Mouse (Mus musculus): ENCODE measurements around the gene Suox. TPM values are rescaled to one million over a fixed set of nuclear protein-coding genes. Genes with fewer than 3 reads are reported as not detected.
"Not testable (repeated sequence)": the region's sequence is repeated elsewhere in the genome, so short reads cannot be mapped to it uniquely, and the experiment has no call there.

The Suox gene
- total RNA-seq, 2 experiments from 2014 or later: 7.5 to 11.3 TPM

DNA sequence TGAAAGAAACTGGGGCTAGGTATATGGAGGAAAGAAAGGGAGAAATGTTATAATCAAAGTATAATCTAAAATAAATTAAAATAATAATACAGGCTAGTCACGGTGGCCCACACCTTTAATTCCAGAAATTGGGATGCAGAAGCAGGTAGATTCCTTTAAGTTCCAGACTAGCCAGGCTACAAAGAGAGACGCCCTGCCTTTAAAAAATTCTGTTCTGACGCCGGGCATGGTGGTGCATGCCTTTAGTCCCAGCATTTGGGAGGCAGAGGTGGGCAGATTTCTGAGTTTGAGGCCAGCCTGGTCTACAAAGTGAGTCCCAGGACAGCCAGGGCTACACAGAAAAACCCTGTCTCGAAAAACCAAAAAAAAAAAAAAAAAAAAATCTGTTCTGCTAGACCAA is 43.6 kb downstream of the Suox start:
- ATAC-seq (replicated peaks; ENCODE audit: low FRiP score, poor library complexity, severe bottlenecking): not testable (repeated sequence)

DNA sequence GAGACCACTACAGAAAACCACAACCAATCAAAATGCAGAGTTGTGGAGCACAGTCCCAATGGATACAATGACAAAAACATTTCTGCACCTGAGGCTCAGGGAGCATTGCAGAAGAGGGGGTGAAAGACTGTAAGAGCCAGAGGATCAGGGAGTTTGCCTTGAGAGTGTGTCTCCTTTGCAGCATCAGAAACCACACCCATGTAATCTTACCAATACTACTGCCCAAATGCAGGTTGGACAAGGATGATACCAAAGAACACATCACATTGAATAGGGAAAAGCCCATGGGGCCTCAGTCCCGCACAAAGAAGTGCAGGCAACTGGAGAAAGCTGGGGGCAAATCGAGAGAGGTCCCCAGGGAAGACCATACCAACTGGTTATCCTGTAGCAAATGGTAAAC is 44.1 kb downstream of the Suox start:
- ATAC-seq (replicated peaks; ENCODE audit: low FRiP score, poor library complexity, severe bottlenecking): peak; percentile 57

GRCm38 (mm10) chr10:128627398-128628317 is 46.2 kb downstream of the Suox start:
- no peak for ATAC-seq (replicated peaks; ENCODE audit: low FRiP score, poor library complexity, severe bottlenecking)

GRCm38 (mm10) chr10:128626311-128627310 is 47.3 kb downstream of the Suox start, which contains the start of gene Rps26:
Rps26 (minus strand) TSS chr10:128626747.
- ATAC-seq (replicated peaks; ENCODE audit: low FRiP score, poor library complexity, severe bottlenecking): peak; percentile 89

DNA sequence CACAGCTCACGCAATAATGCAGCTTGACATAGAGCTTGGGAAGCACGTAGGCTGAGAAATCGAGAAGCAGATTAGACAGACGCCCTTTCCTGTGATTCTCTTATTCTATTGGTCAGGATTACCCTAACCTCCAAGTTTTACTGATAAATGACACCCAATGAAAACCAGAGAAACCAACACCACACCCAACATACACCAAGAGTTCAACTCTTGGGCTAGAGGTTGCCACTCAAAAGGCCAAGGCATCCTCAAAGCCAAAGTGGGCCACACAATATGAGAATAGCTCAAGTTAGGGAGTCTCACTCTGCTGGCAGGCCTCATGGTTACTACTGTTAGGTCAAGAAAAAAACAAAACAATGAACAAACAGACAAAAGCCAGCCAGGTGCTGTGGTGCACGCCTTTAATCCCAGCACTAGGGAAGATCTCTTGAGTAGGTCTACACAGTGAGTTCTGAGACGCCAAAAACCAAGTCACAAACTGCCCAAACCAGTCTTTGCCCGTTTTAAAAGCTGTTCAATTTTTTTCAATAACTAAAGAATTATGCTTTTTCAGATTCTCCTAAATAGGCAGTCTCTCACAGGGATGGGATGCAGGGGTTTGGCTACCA is 48.5 kb downstream of the Suox start:
- peak; percentile 37 for ATAC-seq (replicated peaks; ENCODE audit: low FRiP score, poor library complexity, severe bottlenecking)

GRCm38 (mm10) chr10:128623106-128623613 is 50.7 kb downstream of the Suox start:
- ATAC-seq (replicated peaks; ENCODE audit: low FRiP score, poor library complexity, severe bottlenecking): not testable (repeated sequence)

GRCm38 (mm10) chr10:128622702-128623101 is 51.2 kb downstream of the Suox start:
- no peak for ATAC-seq (replicated peaks; ENCODE audit: low FRiP score, poor library complexity, severe bottlenecking)

- ATAC-seq (replicated peaks; ENCODE audit: low FRiP score, poor library complexity, severe bottlenecking): no peak
These were observed 51.8 kb downstream of the Suox start for GRCm38 (mm10) chr10:128621986-128622520.

GRCm38 (mm10) chr10:128620241-128620640 is 53.6 kb downstream of the Suox start:
- ATAC-seq (replicated peaks; ENCODE audit: low FRiP score, poor library complexity, severe bottlenecking): no peak

Other genes with a start within 250 kb of the Suox start
- 22.1 and 31.6 TPM in 2 replicates for gene Smarcc2, start 214.8 kb downstream of the Suox start, total RNA-seq (2015; ENCODE audit: low replicate concordance)
- gene Smarcc2, start 214.8 kb downstream of the Suox start, total RNA-seq (2017; ENCODE audit: low replicate concordance): 29.0 and 34.7 TPM in 2 replicates
- gene Myl6, start 179.9 kb downstream of the Suox start, total RNA-seq (2015; ENCODE audit: low replicate concordance): 410 and 475 TPM in 2 replicates
- 558 TPM in 2 replicates for gene Myl6, start 179.9 kb downstream of the Suox start, total RNA-seq (2017; ENCODE audit: low replicate concordance)
- 5.4 TPM in 1 of 2 replicates, not detected in the other for gene Myl6b, start 175.4 kb downstream of the Suox start, total RNA-seq (2015; ENCODE audit: low replicate concordance)
- 0.85 TPM in 1 of 2 replicates, not detected in the other for gene Myl6b, start 175.4 kb downstream of the Suox start, total RNA-seq (2017; ENCODE audit: low replicate concordance)
- 15.2 and 16.9 TPM in 2 replicates for gene Esyt1, start 148.2 kb downstream of the Suox start, total RNA-seq (2015; ENCODE audit: low replicate concordance)
- gene Esyt1, start 148.2 kb downstream of the Suox start, total RNA-seq (2017; ENCODE audit: low replicate concordance): 24.8 and 27.9 TPM in 2 replicates
- 0.19 and 0.63 TPM in 2 replicates for gene Zc3h10, start 126.3 kb downstream of the Suox start, total RNA-seq (2015; ENCODE audit: low replicate concordance)
- 2.8 and 3.2 TPM in 2 replicates for gene Zc3h10, start 126.3 kb downstream of the Suox start, total RNA-seq (2017; ENCODE audit: low replicate concordance)
- 936 and 1,095 TPM in 2 replicates for gene Rpl41, start 124.8 kb downstream of the Suox start, total RNA-seq (2015; ENCODE audit: low replicate concordance)
- gene Rpl41, start 124.8 kb downstream of the Suox start, total RNA-seq (2017; ENCODE audit: low replicate concordance): 729 and 801 TPM in 2 replicates
- 71.3 and 75.2 TPM in 2 replicates for gene Pa2g4, start 108.1 kb downstream of the Suox start, total RNA-seq (2015; ENCODE audit: low replicate concordance)
- 42.9 and 67.5 TPM in 2 replicates for gene Pa2g4, start 108.1 kb downstream of the Suox start, total RNA-seq (2017; ENCODE audit: low replicate concordance)
- 0.63 TPM in 1 of 2 replicates, not detected in the other for gene Erbb3, start 84.4 kb downstream of the Suox start, total RNA-seq (2015; ENCODE audit: low replicate concordance)
- gene Erbb3, start 84.4 kb downstream of the Suox start, total RNA-seq (2017; ENCODE audit: low replicate concordance): 0.09 TPM in 1 of 2 replicates, not detected in the other
- gene Rps26, start 47.3 kb downstream of the Suox start, total RNA-seq (2015; ENCODE audit: low replicate concordance): 345 and 426 TPM in 2 replicates
- gene Rps26, start 47.3 kb downstream of the Suox start, total RNA-seq (2017; ENCODE audit: low replicate concordance): 114 and 205 TPM in 2 replicates
- gene Ikzf4, start 28.1 kb downstream of the Suox start, total RNA-seq (2015; ENCODE audit: low replicate concordance): not detected in 2 replicates
- 0.09 TPM in 1 of 2 replicates, not detected in the other for gene Ikzf4, start 28.1 kb downstream of the Suox start, total RNA-seq (2017; ENCODE audit: low replicate concordance)
- 26.9 and 42.2 TPM in 2 replicates for gene Rab5b, start 22.2 kb upstream of the Suox start, total RNA-seq (2015; ENCODE audit: low replicate concordance)
- 64.8 and 71.7 TPM in 2 replicates for gene Rab5b, start 22.2 kb upstream of the Suox start, total RNA-seq (2017; ENCODE audit: low replicate concordance)
- not detected in 2 replicates for gene Pmel, start 30.1 kb upstream of the Suox start, total RNA-seq (2015; ENCODE audit: low replicate concordance)
- not detected in 2 replicates for gene Pmel, start 30.1 kb upstream of the Suox start, total RNA-seq (2017; ENCODE audit: low replicate concordance)
- 29.8 and 37.2 TPM in 2 replicates for gene Cdk2, start 31.0 kb upstream of the Suox start, total RNA-seq (2015; ENCODE audit: low replicate concordance)
- 21.0 and 34.3 TPM in 2 replicates for gene Cdk2, start 31.0 kb upstream of the Suox start, total RNA-seq (2017; ENCODE audit: low replicate concordance)
- 8.2 and 13.4 TPM in 2 replicates for gene Dgka, start 70.8 kb upstream of the Suox start, total RNA-seq (2015; ENCODE audit: low replicate concordance)
- gene Dgka, start 70.8 kb upstream of the Suox start, total RNA-seq (2017; ENCODE audit: low replicate concordance): 2.9 and 4.7 TPM in 2 replicates
- gene Pym1, start 73.8 kb upstream of the Suox start, total RNA-seq (2015; ENCODE audit: low replicate concordance): 2.5 and 17.5 TPM in 2 replicates
- 9.1 and 12.4 TPM in 2 replicates for gene Pym1, start 73.8 kb upstream of the Suox start, total RNA-seq (2017; ENCODE audit: low replicate concordance)
- 0.38 TPM in 1 of 2 replicates, not detected in the other for gene Mmp19, start 116.8 kb upstream of the Suox start, total RNA-seq (2015; ENCODE audit: low replicate concordance)
- gene Mmp19, start 116.8 kb upstream of the Suox start, total RNA-seq (2017; ENCODE audit: low replicate concordance): 0.85 and 1.5 TPM in 2 replicates
- 16.5 and 17.6 TPM in 2 replicates for gene Dnajc14, start 130.0 kb upstream of the Suox start, total RNA-seq (2015; ENCODE audit: low replicate concordance)
- 9.5 and 9.6 TPM in 2 replicates for gene Dnajc14, start 130.0 kb upstream of the Suox start, total RNA-seq (2017; ENCODE audit: low replicate concordance)
- 0.19 and 1.7 TPM in 2 replicates for gene Tmem198b, start 130.3 kb upstream of the Suox start, total RNA-seq (2015; ENCODE audit: low replicate concordance)
- 0.42 and 3.7 TPM in 2 replicates for gene Tmem198b, start 130.3 kb upstream of the Suox start, total RNA-seq (2017; ENCODE audit: low replicate concordance)
- gene Sarnp, start 143.3 kb upstream of the Suox start, total RNA-seq (2015; ENCODE audit: low replicate concordance): 74.4 and 106 TPM in 2 replicates
- 93.5 and 113 TPM in 2 replicates for gene Sarnp, start 143.3 kb upstream of the Suox start, total RNA-seq (2017; ENCODE audit: low replicate concordance)
- gene Ormdl2, start 147.6 kb upstream of the Suox start, total RNA-seq (2015; ENCODE audit: low replicate concordance): 5.4 and 18.8 TPM in 2 replicates
- 13.0 and 28.2 TPM in 2 replicates for gene Ormdl2, start 147.6 kb upstream of the Suox start, total RNA-seq (2017; ENCODE audit: low replicate concordance)
- gene Gdf11, start 217.6 kb upstream of the Suox start, total RNA-seq (2015; ENCODE audit: low replicate concordance): not detected in 2 replicates
- gene Gdf11, start 217.6 kb upstream of the Suox start, total RNA-seq (2017; ENCODE audit: low replicate concordance): not detected in 2 replicates
- gene Cd63, start 226.9 kb upstream of the Suox start, total RNA-seq (2015; ENCODE audit: low replicate concordance): 90.9 and 115 TPM in 2 replicates
- gene Cd63, start 226.9 kb upstream of the Suox start, total RNA-seq (2017; ENCODE audit: low replicate concordance): 27.2 and 35.5 TPM in 2 replicates
- gene Rdh5, start 248.8 kb upstream of the Suox start, total RNA-seq (2015; ENCODE audit: low replicate concordance): 5.0 TPM in 1 of 2 replicates, not detected in the other
- gene Rdh5, start 248.8 kb upstream of the Suox start, total RNA-seq (2017; ENCODE audit: low replicate concordance): 1.1 TPM in 1 of 2 replicates, not detected in the other
- gene Bloc1s1, start 250.0 kb upstream of the Suox start, total RNA-seq (2015; ENCODE audit: low replicate concordance): 25.4 and 37.0 TPM in 2 replicates
- 22.7 and 24.7 TPM in 2 replicates for gene Bloc1s1, start 250.0 kb upstream of the Suox start, total RNA-seq (2017; ENCODE audit: low replicate concordance)

Measured in erythroblast, adult 5-6 weeks (primary cell).